Mouse (Mus musculus): ENCODE results near the gene Mphosph8. TPM values are rescaled to one million over a fixed set of nuclear protein-coding genes. Genes with fewer than 3 reads are reported as not detected.
A peak's percentile ranks its signal among the peaks of the same experiment; 100 is the strongest.

Gene Mphosph8
- 124 and 129 TPM in 2 replicates for polyA plus RNA-seq (2011; ENCODE audit: insufficient read depth, insufficient read length, low read depth, missing spikeins)

- TF ChIP-seq EP300 (IDR thresholded peaks at IDR 0.05; ENCODE audit: insufficient read depth, low read depth, low read length): no peak
- TF ChIP-seq POLR2A (IDR thresholded peaks at IDR 0.05; ENCODE audit: insufficient read depth, low read length): peak; percentile 34
- no peak for TF ChIP-seq CTCF (IDR thresholded peaks at IDR 0.05; ENCODE audit: low read depth, low read length)
- Histone ChIP-seq H3K9me3 (replicated peaks; ENCODE audit: control insufficient read depth, insufficient read depth, low read length, poor library complexity, severe bottlenecking) (no peaks in the 10 kb centered on the region), H3K27me3 (ENCODE audit: control insufficient read depth, insufficient read depth, low read length, poor library complexity, severe bottlenecking) (no peaks in the 10 kb centered on the region), H3K36me3 (ENCODE audit: control insufficient read depth, insufficient read depth, low read length, poor library complexity, severe bottlenecking) (peaks cover 23% of the 10 kb centered on the region), H3K4me3 (ENCODE audit: low read depth, low read length) (peak within 1 kb of the TSS; percentile 99), H3K27ac (ENCODE audit: insufficient read depth, low read length) (peak within 1 kb of the TSS; percentile 64), H3K9ac (ENCODE audit: low read depth, poor library complexity, severe bottlenecking) (peak within 1 kb of the TSS; percentile 88), H3K4me1 (ENCODE audit: control insufficient read depth, insufficient read depth, low read length) (peaks cover 2% of the 10 kb centered on the region)
Measured at GRCm38 (mm10) chr14:56667969-56668802, at the start of gene Mphosph8. TSS of gene Mphosph8 (plus strand) at chr14:56668248.

- H3K4me1 ChIP-seq (ENCODE audit: control insufficient read depth, insufficient read depth, low read length): no peaks in the 10 kb centered on the region
- no peak overlapping the region for H3K9ac ChIP-seq (ENCODE audit: low read depth, poor library complexity, severe bottlenecking)
- H3K9me3 ChIP-seq (replicated peaks; ENCODE audit: control insufficient read depth, insufficient read depth, low read length, poor library complexity, severe bottlenecking): no peaks in the 10 kb centered on the region
- TF ChIP-seq POLR2A (IDR thresholded peaks at IDR 0.05; ENCODE audit: insufficient read depth, low read length) (no peak), EP300 (IDR thresholded peaks at IDR 0.05; ENCODE audit: insufficient read depth, low read depth, low read length) (no peak), CTCF (IDR thresholded peaks at IDR 0.05; ENCODE audit: low read depth, low read length) (no peak)
- H3K4me3 ChIP-seq (ENCODE audit: low read depth, low read length): no peak overlapping the region
- H3K27me3 ChIP-seq (ENCODE audit: control insufficient read depth, insufficient read depth, low read length, poor library complexity, severe bottlenecking): no peaks in the 10 kb centered on the region
- no peak overlapping the region for H3K27ac ChIP-seq (ENCODE audit: insufficient read depth, low read length)
- no peaks in the 10 kb centered on the region for H3K36me3 ChIP-seq (ENCODE audit: control insufficient read depth, insufficient read depth, low read length, poor library complexity, severe bottlenecking)
Measured at GRCm38 (mm10) chr14:56620425-56620824, 47.6 kb upstream of the Mphosph8 start.

GRCm38 (mm10) chr14:56626202-56626601, 41.8 kb upstream of the Mphosph8 start:
- no peak overlapping the region for H3K4me3 ChIP-seq (ENCODE audit: low read depth, low read length)
- H3K4me1 ChIP-seq (ENCODE audit: control insufficient read depth, insufficient read depth, low read length): no peaks in the 10 kb centered on the region
- H3K36me3 ChIP-seq (ENCODE audit: control insufficient read depth, insufficient read depth, low read length, poor library complexity, severe bottlenecking): no peaks in the 10 kb centered on the region
- no peaks in the 10 kb centered on the region for H3K9me3 ChIP-seq (replicated peaks; ENCODE audit: control insufficient read depth, insufficient read depth, low read length, poor library complexity, severe bottlenecking)
- TF ChIP-seq CTCF (IDR thresholded peaks at IDR 0.05; ENCODE audit: low read depth, low read length) (no peak), POLR2A (IDR thresholded peaks at IDR 0.05; ENCODE audit: insufficient read depth, low read length) (no peak), EP300 (IDR thresholded peaks at IDR 0.05; ENCODE audit: insufficient read depth, low read depth, low read length) (no peak)
- no peak overlapping the region for H3K27ac ChIP-seq (ENCODE audit: insufficient read depth, low read length)
- no peaks in the 10 kb centered on the region for H3K27me3 ChIP-seq (ENCODE audit: control insufficient read depth, insufficient read depth, low read length, poor library complexity, severe bottlenecking)
- no peak overlapping the region for H3K9ac ChIP-seq (ENCODE audit: low read depth, poor library complexity, severe bottlenecking)

- no peaks in the 10 kb centered on the region for H3K4me1 ChIP-seq (ENCODE audit: control insufficient read depth, insufficient read depth, low read length)
- no peaks in the 10 kb centered on the region for H3K27me3 ChIP-seq (ENCODE audit: control insufficient read depth, insufficient read depth, low read length, poor library complexity, severe bottlenecking)
- no peaks in the 10 kb centered on the region for H3K9me3 ChIP-seq (replicated peaks; ENCODE audit: control insufficient read depth, insufficient read depth, low read length, poor library complexity, severe bottlenecking)
Measured at GRCm38 (mm10) chr14:56628336-56628735, 39.7 kb upstream of the Mphosph8 start.

GRCm38 (mm10) chr14:56631109-56631508, 36.9 kb upstream of the Mphosph8 start:
- no peaks in the 10 kb centered on the region for H3K4me1 ChIP-seq (ENCODE audit: control insufficient read depth, insufficient read depth, low read length)
- no peaks in the 10 kb centered on the region for H3K36me3 ChIP-seq (ENCODE audit: control insufficient read depth, insufficient read depth, low read length, poor library complexity, severe bottlenecking)
- no peaks in the 10 kb centered on the region for H3K27me3 ChIP-seq (ENCODE audit: control insufficient read depth, insufficient read depth, low read length, poor library complexity, severe bottlenecking)
- no peak overlapping the region for H3K4me3 ChIP-seq (ENCODE audit: low read depth, low read length)
- H3K27ac ChIP-seq (ENCODE audit: insufficient read depth, low read length): no peak overlapping the region
- TF ChIP-seq POLR2A (IDR thresholded peaks at IDR 0.05; ENCODE audit: insufficient read depth, low read length): no peak
- TF ChIP-seq CTCF (IDR thresholded peaks at IDR 0.05; ENCODE audit: low read depth, low read length): no peak
- no peak for TF ChIP-seq EP300 (IDR thresholded peaks at IDR 0.05; ENCODE audit: insufficient read depth, low read depth, low read length)
- no peak overlapping the region for H3K9ac ChIP-seq (ENCODE audit: low read depth, poor library complexity, severe bottlenecking)
- no peaks in the 10 kb centered on the region for H3K9me3 ChIP-seq (replicated peaks; ENCODE audit: control insufficient read depth, insufficient read depth, low read length, poor library complexity, severe bottlenecking)

More at GRCm38 (mm10) chr14:56628336-56628735, 39.7 kb upstream of the Mphosph8 start:
- Histone ChIP-seq H3K27ac (ENCODE audit: insufficient read depth, low read length) (no peak overlapping the region), H3K36me3 (ENCODE audit: control insufficient read depth, insufficient read depth, low read length, poor library complexity, severe bottlenecking) (no peaks in the 10 kb centered on the region), H3K9ac (ENCODE audit: low read depth, poor library complexity, severe bottlenecking) (no peak overlapping the region), H3K4me3 (ENCODE audit: low read depth, low read length) (no peak overlapping the region)
- TF ChIP-seq POLR2A (IDR thresholded peaks at IDR 0.05; ENCODE audit: insufficient read depth, low read length) (no peak), CTCF (IDR thresholded peaks at IDR 0.05; ENCODE audit: low read depth, low read length) (no peak), EP300 (IDR thresholded peaks at IDR 0.05; ENCODE audit: insufficient read depth, low read depth, low read length) (no peak)

- H3K36me3 ChIP-seq (ENCODE audit: control insufficient read depth, insufficient read depth, low read length, poor library complexity, severe bottlenecking): no peaks in the 10 kb centered on the region
- no peak overlapping the region for H3K27ac ChIP-seq (ENCODE audit: insufficient read depth, low read length)
- no peak overlapping the region for H3K9ac ChIP-seq (ENCODE audit: low read depth, poor library complexity, severe bottlenecking)
- H3K4me3 ChIP-seq (ENCODE audit: low read depth, low read length): no peak overlapping the region
- H3K4me1 ChIP-seq (ENCODE audit: control insufficient read depth, insufficient read depth, low read length): no peaks in the 10 kb centered on the region
- H3K27me3 ChIP-seq (ENCODE audit: control insufficient read depth, insufficient read depth, low read length, poor library complexity, severe bottlenecking): no peaks in the 10 kb centered on the region
- TF ChIP-seq CTCF (IDR thresholded peaks at IDR 0.05; ENCODE audit: low read depth, low read length): no peak
- TF ChIP-seq POLR2A (IDR thresholded peaks at IDR 0.05; ENCODE audit: insufficient read depth, low read length): no peak
- no peak for TF ChIP-seq EP300 (IDR thresholded peaks at IDR 0.05; ENCODE audit: insufficient read depth, low read depth, low read length)
- H3K9me3 ChIP-seq (replicated peaks; ENCODE audit: control insufficient read depth, insufficient read depth, low read length, poor library complexity, severe bottlenecking): no peaks in the 10 kb centered on the region
Measured at GRCm38 (mm10) chr14:56647206-56647605, 20.8 kb upstream of the Mphosph8 start.

Measured in ES-Bruce4 (cell line).